Mouse (Mus musculus): ENCODE data around the gene Gm7073. TPM values are rescaled to one million over a fixed set of nuclear protein-coding genes. Genes with fewer than 3 reads are reported as not detected.

The Gm7073 gene
- polyA plus RNA-seq, 1 experiment from 2014 or later: not detected

GRCm38 (mm10) chrX:60463786-60464185, 75.3 kb downstream of the Gm7073 start:
- no peak for DNase-seq (ENCODE audit: low spot score)
- 17% methylated on average over 2 of the region's 2 CpGs for WGBS

GRCm38 (mm10) chrX:60414563-60415111, 124.4 kb downstream of the Gm7073 start:
- H3K4me3 ChIP-seq: no peak overlapping the region
- DNase-seq (ENCODE audit: low spot score): no peak
- 62% methylated on average over 4 of the region's 4 CpGs for WGBS
- no peaks in the 10 kb centered on the region for H3K9me3 ChIP-seq
- no peaks in the 10 kb centered on the region for H3K27me3 ChIP-seq (replicated peaks; ENCODE audit: low read depth, poor library complexity, severe bottlenecking)
- H3K36me3 ChIP-seq (replicated peaks): no peaks in the 10 kb centered on the region
- no peak overlapping the region for H3K27ac ChIP-seq (replicated peaks)
- no peaks in the 10 kb centered on the region for H3K4me1 ChIP-seq

More at GRCm38 (mm10) chrX:60463786-60464185, 75.3 kb downstream of the Gm7073 start:
- Histone ChIP-seq H3K9me3 (no peaks in the 10 kb centered on the region), H3K27me3 (replicated peaks; ENCODE audit: low read depth, poor library complexity, severe bottlenecking) (no peaks in the 10 kb centered on the region), H3K4me3 (no peak overlapping the region), H3K27ac (replicated peaks) (no peak overlapping the region), H3K4me1 (no peaks in the 10 kb centered on the region), H3K36me3 (replicated peaks) (no peaks in the 10 kb centered on the region)

GRCm38 (mm10) chrX:60405681-60406080, 133.4 kb downstream of the Gm7073 start:
- Histone ChIP-seq H3K4me1 (0 out of 2 replicates have a peak, but pooled peaks cover 5% of the 10 kb centered on the region), H3K9me3 (no peaks in the 10 kb centered on the region), H3K4me3 (no peak overlapping the region), H3K27ac (replicated peaks) (no peak overlapping the region), H3K27me3 (replicated peaks; ENCODE audit: low read depth, poor library complexity, severe bottlenecking) (peaks cover 4% of the 10 kb centered on the region; the same call in 1 of the 2 replicates), H3K36me3 (replicated peaks) (no peaks in the 10 kb centered on the region)
- DNase-seq (ENCODE audit: low spot score): no peak
- WGBS: 56% methylated on average over 4 of the region's 4 CpGs

- Histone ChIP-seq H3K27ac (replicated peaks) (peak overlapping the region; percentile 96), H3K9me3 (no peaks in the 10 kb centered on the region), H3K36me3 (replicated peaks) (no peaks in the 10 kb centered on the region), H3K4me1 (0 out of 2 replicates have a peak, but pooled peaks cover 5% of the 10 kb centered on the region), H3K27me3 (replicated peaks; ENCODE audit: low read depth, poor library complexity, severe bottlenecking) (peaks cover 4% of the 10 kb centered on the region; the same call in 1 of the 2 replicates), H3K4me3 (peak overlapping the region; percentile 72)
- peak; percentile 89 for DNase-seq (ENCODE audit: low spot score)
- WGBS: 12% methylated on average over 17 of the region's 17 CpGs
These were observed 134.4 kb downstream of the Gm7073 start for GRCm38 (mm10) chrX:60404668-60405044.

- peaks cover 4% of the 10 kb centered on the region; the same call in 1 of the 2 replicates for H3K27me3 ChIP-seq (replicated peaks; ENCODE audit: low read depth, poor library complexity, severe bottlenecking)
- WGBS: 22% methylated on average over 105 of the region's 126 CpGs
- H3K27ac ChIP-seq (replicated peaks): peak overlapping the region; percentile 96
- H3K4me3 ChIP-seq: peak overlapping the region; percentile 72
- DNase-seq (ENCODE audit: low spot score): peak; percentile 74
- no peaks in the 10 kb centered on the region for H3K9me3 ChIP-seq
- no peaks in the 10 kb centered on the region for H3K36me3 ChIP-seq (replicated peaks)
- H3K4me1 ChIP-seq: 0 out of 2 replicates have a peak, but pooled peaks cover 5% of the 10 kb centered on the region
These were observed 135.0 kb downstream of the Gm7073 start for GRCm38 (mm10) chrX:60403764-60404667.

- Histone ChIP-seq H3K27ac (replicated peaks) (peak overlapping the region; percentile 85), H3K4me3 (peak overlapping the region; percentile 72), H3K36me3 (replicated peaks) (no peaks in the 10 kb centered on the region), H3K9me3 (no peaks in the 10 kb centered on the region), H3K4me1 (0 out of 2 replicates have a peak, but pooled peaks cover 5% of the 10 kb centered on the region), H3K27me3 (replicated peaks; ENCODE audit: low read depth, poor library complexity, severe bottlenecking) (peaks cover 4% of the 10 kb centered on the region; the same call in 1 of the 2 replicates)
- peak; percentile 44 for DNase-seq (ENCODE audit: low spot score)
- 15% methylated on average over 46 of the region's 46 CpGs for WGBS
These were observed 135.8 kb downstream of the Gm7073 start for GRCm38 (mm10) chrX:60403062-60403763.

- no peak for DNase-seq (ENCODE audit: low spot score)
- H3K4me3 ChIP-seq: no peak overlapping the region
- H3K36me3 ChIP-seq (replicated peaks): no peaks in the 10 kb centered on the region
- no peaks in the 10 kb centered on the region for H3K9me3 ChIP-seq
- no peak overlapping the region for H3K27ac ChIP-seq (replicated peaks)
- no peaks in the 10 kb centered on the region for H3K4me1 ChIP-seq
- H3K27me3 ChIP-seq (replicated peaks; ENCODE audit: low read depth, poor library complexity, severe bottlenecking): no peaks in the 10 kb centered on the region
- 80% methylated on average over 4 of the region's 4 CpGs for WGBS
These were observed 144.8 kb downstream of the Gm7073 start for GRCm38 (mm10) chrX:60394292-60394691.

GRCm38 (mm10) chrX:60386852-60387251, 152.2 kb downstream of the Gm7073 start:
- no peak for DNase-seq (ENCODE audit: low spot score)
- Histone ChIP-seq H3K4me3 (no peak overlapping the region), H3K4me1 (no peaks in the 10 kb centered on the region), H3K27ac (replicated peaks) (no peak overlapping the region), H3K9me3 (no peaks in the 10 kb centered on the region), H3K27me3 (replicated peaks; ENCODE audit: low read depth, poor library complexity, severe bottlenecking) (no peaks in the 10 kb centered on the region), H3K36me3 (replicated peaks) (no peaks in the 10 kb centered on the region)
- WGBS: 90% methylated on average over 1 of the region's 1 CpGs

MicroRNA genes within 50 kb of the gene (microRNA counts, 519-probe panel; counts per million panel counts)
- microRNA mmu-miR-505: 2,484 counts per million, percentile 65 among the panel's probes with 10 or more counts

Small RNA genes within 50 kb of the gene (microRNA-seq; reads per million reads assigned to microRNA genes)
- 202 reads per million, percentile 58 among the genes with 10 or more reads in this experiment for gene Mir505

Other genes with a start within 250 kb of the Gm7073 start
- gene Atp11c, start 53.4 kb upstream of the Gm7073 start, polyA plus RNA-seq (2016; fragmentation: Nextera tagmentation; extraction: Ambion mirVana): 16.6 and 16.9 TPM in 2 replicates